Mouse (Mus musculus): ENCODE data around the gene A930009A15Rik. TPM values are rescaled to one million over a fixed set of nuclear protein-coding genes. Genes with fewer than 3 reads are reported as not detected.

A930009A15Rik gene
- polyA plus RNA-seq, 1 experiment from 2014 or later, result not detected

DNA sequence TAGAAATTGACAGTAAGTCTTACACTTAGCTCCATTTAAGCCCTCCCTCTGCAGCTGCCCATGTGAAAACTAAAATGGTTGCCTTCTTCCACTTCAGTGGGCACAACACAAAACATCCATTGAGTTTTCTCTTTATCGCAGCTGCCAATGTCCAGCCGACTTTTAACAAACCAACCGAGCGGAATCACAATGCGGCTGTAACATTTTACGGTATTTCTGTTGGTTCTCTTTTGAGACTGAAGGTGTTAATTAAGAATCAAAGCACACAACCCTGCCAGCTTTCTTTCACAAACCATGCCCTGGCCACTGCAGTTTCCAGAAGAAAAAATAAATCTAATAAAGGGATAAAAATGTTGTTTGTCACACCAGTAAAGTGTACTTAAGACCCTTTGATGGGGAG lies 1.5 kb downstream of the A930009A15Rik start:
- WGBS, result 53% methylated on average over 6 of the region's 6 CpGs
- Histone ChIP-seq H3K4me3 (ENCODE audit: low read depth, low read length) (no peak overlapping the region), H3K4me2 (ENCODE audit: low read depth, severe bottlenecking) (no peak overlapping the region), H3K27me3 (ENCODE audit: control insufficient read depth, insufficient read depth, low read length) (no peaks in the 10 kb centered on the region), H3K36me3 (ENCODE audit: control insufficient read depth, insufficient read depth, low read length) (no peaks in the 10 kb centered on the region), H3K9me3 (ENCODE audit: control insufficient read depth, low read length) (no peaks in the 10 kb centered on the region), H3K27ac (replicated peaks; ENCODE audit: low read depth, low read length) (no peak overlapping the region), H3K9ac (ENCODE audit: low read length) (no peak overlapping the region), H3K4me1 (ENCODE audit: control insufficient read depth, insufficient read depth, low read length) (no peaks in the 10 kb centered on the region)
- no peak for DNase-seq (ENCODE audit: low spot score)
- ATAC-seq (ENCODE audit: insufficient number of reproducible peaks, low FRiP score, low TSS enrichment, low read depth), result no peak

DNA sequence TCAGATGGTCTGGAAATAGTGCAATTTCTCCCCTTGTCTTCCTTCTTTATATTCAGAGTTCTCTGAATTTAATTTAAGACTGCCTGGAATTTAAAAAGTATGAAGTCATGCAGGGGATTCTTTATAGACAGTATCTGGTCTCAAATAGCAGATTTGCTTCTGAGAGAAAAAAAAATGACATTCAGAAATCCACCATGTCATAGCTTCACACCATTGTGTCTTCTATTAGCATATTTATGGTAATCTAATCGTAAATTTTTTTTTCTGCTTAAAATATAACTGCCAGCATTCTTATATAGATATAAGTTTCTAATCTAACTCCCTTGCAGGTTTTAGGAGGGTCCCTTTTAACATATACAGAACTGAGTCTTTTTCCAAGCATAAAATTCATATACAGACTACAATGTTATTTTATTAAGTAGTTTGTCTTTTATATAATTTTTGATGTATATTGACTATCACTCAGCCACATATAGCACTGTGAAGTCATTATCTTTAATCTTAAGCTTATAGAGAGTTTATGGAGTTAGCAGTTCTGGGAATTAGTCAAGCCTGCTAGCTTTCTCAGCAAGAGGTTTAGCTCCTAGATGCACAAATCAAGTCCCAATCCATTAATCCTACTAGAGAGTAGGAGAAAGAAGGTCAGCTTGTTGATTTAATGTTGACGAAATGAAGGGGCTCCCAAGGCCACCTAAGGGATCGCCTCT lies 2.1 kb downstream of the A930009A15Rik start:
- no peak overlapping the region for H3K4me3 ChIP-seq (ENCODE audit: low read depth, low read length)
- WGBS, result 71% methylated on average over 3 of the region's 3 CpGs
- no peak for DNase-seq (ENCODE audit: low spot score)
- no peak overlapping the region for H3K9ac ChIP-seq (ENCODE audit: low read length)
- ATAC-seq (ENCODE audit: insufficient number of reproducible peaks, low FRiP score, low TSS enrichment, low read depth), result no peak
- H3K4me2 ChIP-seq (ENCODE audit: low read depth, severe bottlenecking), result no peak overlapping the region
- H3K27me3 ChIP-seq (ENCODE audit: control insufficient read depth, insufficient read depth, low read length), result no peaks in the 10 kb centered on the region
- H3K36me3 ChIP-seq (ENCODE audit: control insufficient read depth, insufficient read depth, low read length), result no peaks in the 10 kb centered on the region
- no peaks in the 10 kb centered on the region for H3K9me3 ChIP-seq (ENCODE audit: control insufficient read depth, low read length)
- no peak overlapping the region for H3K27ac ChIP-seq (replicated peaks; ENCODE audit: low read depth, low read length)
- no peaks in the 10 kb centered on the region for H3K4me1 ChIP-seq (ENCODE audit: control insufficient read depth, insufficient read depth, low read length)

DNA sequence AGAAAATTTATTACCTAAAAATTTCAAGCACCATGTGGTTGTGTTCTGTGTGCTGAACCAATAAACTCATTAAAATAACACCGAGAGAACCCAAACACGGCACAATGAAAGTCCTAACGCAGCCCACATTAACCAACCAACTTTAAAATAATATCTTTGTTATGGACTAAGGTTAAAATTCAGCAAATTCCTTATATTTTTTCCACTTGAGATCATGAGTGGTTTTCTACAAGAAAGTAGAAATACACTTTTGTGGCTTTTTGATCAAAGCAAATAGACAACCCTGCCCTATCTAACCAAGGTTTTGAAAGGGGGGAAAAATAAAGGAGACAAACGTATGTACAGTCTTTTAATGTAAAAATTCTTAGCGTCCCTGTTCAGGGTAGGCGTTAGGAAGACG lies 9.3 kb downstream of the A930009A15Rik start:
- no peaks in the 10 kb centered on the region for H3K36me3 ChIP-seq (ENCODE audit: control insufficient read depth, insufficient read depth, low read length)
- no peak overlapping the region for H3K9ac ChIP-seq (ENCODE audit: low read length)
- no peaks in the 10 kb centered on the region for H3K4me1 ChIP-seq (ENCODE audit: control insufficient read depth, insufficient read depth, low read length)
- no peak overlapping the region for H3K27ac ChIP-seq (replicated peaks; ENCODE audit: low read depth, low read length)
- DNase-seq (ENCODE audit: low spot score) (no peak), ATAC-seq (ENCODE audit: insufficient number of reproducible peaks, low FRiP score, low TSS enrichment, low read depth) (no peak)
- 71% methylated on average over 7 of the region's 7 CpGs for WGBS
- no peak overlapping the region for H3K4me3 ChIP-seq (ENCODE audit: low read depth, low read length)
- no peaks in the 10 kb centered on the region for H3K9me3 ChIP-seq (ENCODE audit: control insufficient read depth, low read length)
- H3K27me3 ChIP-seq (ENCODE audit: control insufficient read depth, insufficient read depth, low read length), result peaks cover 1% of the 10 kb centered on the region; the same call in 1 of the 2 replicates
- no peak overlapping the region for H3K4me2 ChIP-seq (ENCODE audit: low read depth, severe bottlenecking)

DNA sequence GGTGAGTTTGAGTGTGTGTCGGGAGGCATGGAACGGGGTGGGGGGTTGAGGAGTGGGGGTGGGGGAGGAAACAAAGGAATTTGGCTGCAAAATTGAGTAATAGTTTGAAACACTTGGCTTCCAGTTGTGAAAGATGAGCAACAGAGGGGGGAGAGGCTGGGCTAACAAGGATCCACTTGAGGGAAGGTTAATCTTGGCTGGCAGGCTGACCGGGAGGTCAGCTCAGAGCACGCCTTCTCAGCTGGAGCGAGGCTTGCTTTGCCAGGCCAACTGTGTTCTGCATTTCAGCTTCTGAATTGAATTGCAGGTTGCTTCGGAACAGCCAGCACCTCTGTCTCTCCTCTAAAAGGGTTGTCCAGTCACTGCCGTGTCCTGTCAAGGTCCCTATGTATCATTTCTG lies 9.7 kb downstream of the A930009A15Rik start:
- Histone ChIP-seq H3K36me3 (ENCODE audit: control insufficient read depth, insufficient read depth, low read length) (no peaks in the 10 kb centered on the region), H3K4me2 (ENCODE audit: low read depth, severe bottlenecking) (no peak overlapping the region), H3K4me1 (ENCODE audit: control insufficient read depth, insufficient read depth, low read length) (no peaks in the 10 kb centered on the region), H3K9ac (ENCODE audit: low read length) (no peak overlapping the region), H3K27me3 (ENCODE audit: control insufficient read depth, insufficient read depth, low read length) (peaks cover 5% of the 10 kb centered on the region; the same call in 1 of the 2 replicates), H3K9me3 (ENCODE audit: control insufficient read depth, low read length) (no peaks in the 10 kb centered on the region), H3K4me3 (ENCODE audit: low read depth, low read length) (no peak overlapping the region), H3K27ac (replicated peaks; ENCODE audit: low read depth, low read length) (no peak overlapping the region)
- WGBS, result 44% methylated on average over 7 of the region's 7 CpGs
- ATAC-seq (ENCODE audit: insufficient number of reproducible peaks, low FRiP score, low TSS enrichment, low read depth), result no peak
- DNase-seq (ENCODE audit: low spot score), result no peak

DNA sequence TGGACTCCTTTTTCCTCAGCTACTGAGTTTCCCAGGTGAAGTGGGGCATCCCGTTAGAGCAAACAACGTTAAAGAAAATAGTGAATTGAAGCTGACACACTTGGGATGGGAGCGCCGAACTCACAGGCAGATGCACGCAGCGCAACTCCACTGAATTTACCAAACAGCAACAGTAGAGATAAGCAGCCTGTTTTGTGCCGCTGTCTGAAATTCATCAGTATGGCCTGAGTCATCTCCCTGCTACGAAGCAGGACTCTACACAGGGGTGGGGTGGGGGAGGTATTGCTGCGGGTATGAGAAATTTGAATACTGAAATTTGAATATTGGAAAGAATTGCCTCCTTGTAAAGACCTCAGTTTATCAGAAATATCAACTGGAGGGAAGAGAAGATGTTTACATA lies 12.2 kb downstream of the A930009A15Rik start:
- H3K4me2 ChIP-seq (ENCODE audit: low read depth, severe bottlenecking), result no peak overlapping the region
- no peak for DNase-seq (ENCODE audit: low spot score)
- no peak overlapping the region for H3K9ac ChIP-seq (ENCODE audit: low read length)
- 86% methylated on average over 9 of the region's 9 CpGs for WGBS
- no peaks in the 10 kb centered on the region for H3K9me3 ChIP-seq (ENCODE audit: control insufficient read depth, low read length)
- peaks cover 23% of the 10 kb centered on the region for H3K27me3 ChIP-seq (ENCODE audit: control insufficient read depth, insufficient read depth, low read length)
- no peak for ATAC-seq (ENCODE audit: insufficient number of reproducible peaks, low FRiP score, low TSS enrichment, low read depth)
- H3K27ac ChIP-seq (replicated peaks; ENCODE audit: low read depth, low read length), result no peak overlapping the region
- peaks cover 3% of the 10 kb centered on the region; the same call in 1 of the 2 replicates for H3K4me1 ChIP-seq (ENCODE audit: control insufficient read depth, insufficient read depth, low read length)
- no peaks in the 10 kb centered on the region for H3K36me3 ChIP-seq (ENCODE audit: control insufficient read depth, insufficient read depth, low read length)
- H3K4me3 ChIP-seq (ENCODE audit: low read depth, low read length), result no peak overlapping the region

DNA sequence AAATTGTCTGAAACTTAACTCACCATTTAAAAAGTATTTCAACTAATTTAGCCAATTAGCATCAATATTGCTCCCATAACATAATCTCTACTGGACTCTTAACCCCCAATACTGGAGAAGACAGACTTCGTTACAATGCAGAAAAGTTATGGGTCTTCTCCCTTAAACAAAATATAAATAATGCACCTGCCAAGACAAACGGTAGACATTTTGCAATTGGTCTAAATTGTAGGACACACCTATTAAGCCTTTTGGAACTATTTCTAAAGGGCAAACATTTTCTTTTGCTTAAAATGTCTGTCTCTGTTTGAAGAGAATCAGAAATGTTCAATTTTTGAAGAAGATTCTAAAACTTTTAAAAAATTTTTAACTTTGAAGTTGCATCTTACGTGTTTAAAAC lies 13.3 kb downstream of the A930009A15Rik start:
- Histone ChIP-seq H3K4me2 (ENCODE audit: low read depth, severe bottlenecking) (no peak overlapping the region), H3K27me3 (ENCODE audit: control insufficient read depth, insufficient read depth, low read length) (peaks cover 32% of the 10 kb centered on the region), H3K4me3 (ENCODE audit: low read depth, low read length) (no peak overlapping the region), H3K27ac (replicated peaks; ENCODE audit: low read depth, low read length) (no peak overlapping the region), H3K36me3 (ENCODE audit: control insufficient read depth, insufficient read depth, low read length) (no peaks in the 10 kb centered on the region), H3K9me3 (ENCODE audit: control insufficient read depth, low read length) (no peaks in the 10 kb centered on the region), H3K9ac (ENCODE audit: low read length) (no peak overlapping the region), H3K4me1 (ENCODE audit: control insufficient read depth, insufficient read depth, low read length) (peaks cover 6% of the 10 kb centered on the region; the same call in 1 of the 2 replicates)
- no peak for DNase-seq (ENCODE audit: low spot score)
- WGBS, result 85% methylated on average over 3 of the region's 3 CpGs
- no peak for ATAC-seq (ENCODE audit: insufficient number of reproducible peaks, low FRiP score, low TSS enrichment, low read depth)

DNA sequence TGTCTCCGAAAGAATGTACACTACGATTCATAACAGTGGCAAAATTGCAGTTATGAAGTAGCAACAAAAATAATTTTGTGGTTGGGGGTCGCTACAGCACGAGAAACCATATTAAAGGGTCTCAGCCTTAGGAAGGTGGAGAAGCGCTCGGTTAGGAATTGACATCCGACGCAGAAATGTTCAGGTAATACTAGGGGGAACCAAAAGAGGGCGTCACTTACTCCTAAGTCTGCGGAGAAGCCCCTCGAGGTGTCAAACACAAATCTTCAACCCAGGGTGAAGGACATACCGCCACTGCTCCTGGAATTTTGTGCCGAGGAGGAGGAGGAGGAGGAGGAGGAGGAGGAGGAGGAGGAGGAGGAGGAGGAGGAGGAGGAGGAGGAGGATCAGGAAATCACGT lies 14.9 kb downstream of the A930009A15Rik start:
- Histone ChIP-seq H3K4me1 (ENCODE audit: control insufficient read depth, insufficient read depth, low read length) (peaks cover 6% of the 10 kb centered on the region; the same call in 1 of the 2 replicates), H3K36me3 (ENCODE audit: control insufficient read depth, insufficient read depth, low read length) (no peaks in the 10 kb centered on the region), H3K4me3 (ENCODE audit: low read depth, low read length) (no peak overlapping the region), H3K9me3 (ENCODE audit: control insufficient read depth, low read length) (no peaks in the 10 kb centered on the region), H3K4me2 (ENCODE audit: low read depth, severe bottlenecking) (no peak overlapping the region), H3K27me3 (ENCODE audit: control insufficient read depth, insufficient read depth, low read length) (peaks cover 42% of the 10 kb centered on the region), H3K27ac (replicated peaks; ENCODE audit: low read depth, low read length) (no peak overlapping the region), H3K9ac (ENCODE audit: low read length) (no peak overlapping the region)
- no peak for ATAC-seq (ENCODE audit: insufficient number of reproducible peaks, low FRiP score, low TSS enrichment, low read depth)
- DNase-seq (ENCODE audit: low spot score), result no peak
- WGBS, result 20% methylated on average over 13 of the region's 14 CpGs

DNA sequence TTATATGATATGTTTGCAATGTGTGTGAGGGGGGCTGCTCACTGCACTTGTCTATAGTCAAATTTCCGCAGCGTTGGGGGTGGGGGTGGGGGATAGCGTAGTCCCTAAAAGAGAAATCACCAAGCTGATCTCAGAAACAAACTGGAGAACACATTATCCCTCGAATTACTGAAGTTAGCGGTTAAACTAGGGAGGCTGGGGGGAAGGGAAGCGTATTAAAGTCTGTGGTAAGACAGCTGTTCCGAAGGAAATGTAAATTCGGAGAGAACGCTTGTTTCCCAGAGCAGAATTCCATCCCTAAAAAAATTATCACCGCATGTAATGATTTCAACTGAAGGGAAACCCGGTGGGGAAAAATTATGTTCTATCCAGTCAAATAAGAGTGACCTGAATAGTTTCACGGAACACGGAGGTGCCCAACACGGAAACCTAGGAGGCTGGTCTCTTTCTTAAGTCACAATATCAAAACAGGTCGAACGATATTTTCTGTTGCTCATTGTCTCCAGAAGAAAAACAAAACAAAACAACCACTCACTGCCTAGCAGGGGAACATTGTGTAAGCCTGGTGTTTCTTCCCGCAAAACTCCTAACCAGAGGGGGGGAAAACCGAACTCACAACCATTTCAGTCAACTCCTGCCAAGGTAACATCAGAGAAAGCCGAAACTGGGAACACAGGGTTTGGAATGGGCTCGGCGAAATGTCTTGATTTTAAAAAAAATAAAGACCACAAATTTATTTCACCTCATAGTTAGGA lies 15.9 kb downstream of the A930009A15Rik start:
- Histone ChIP-seq H3K9me3 (ENCODE audit: control insufficient read depth, low read length) (no peaks in the 10 kb centered on the region), H3K9ac (ENCODE audit: low read length) (no peak overlapping the region), H3K4me2 (ENCODE audit: low read depth, severe bottlenecking) (peak overlapping the region; percentile 97), H3K36me3 (ENCODE audit: control insufficient read depth, insufficient read depth, low read length) (no peaks in the 10 kb centered on the region), H3K4me3 (ENCODE audit: low read depth, low read length) (peak overlapping the region; percentile 53), H3K27ac (replicated peaks; ENCODE audit: low read depth, low read length) (no peak overlapping the region), H3K4me1 (ENCODE audit: control insufficient read depth, insufficient read depth, low read length) (peaks cover 6% of the 10 kb centered on the region; the same call in 1 of the 2 replicates), H3K27me3 (ENCODE audit: control insufficient read depth, insufficient read depth, low read length) (peaks cover 42% of the 10 kb centered on the region)
- DNase-seq (ENCODE audit: low spot score) (peak; percentile 40), ATAC-seq (ENCODE audit: insufficient number of reproducible peaks, low FRiP score, low TSS enrichment, low read depth) (no peak)
- 2% methylated on average over 21 of the region's 21 CpGs for WGBS

Measured in limb, embryonic 11.5 days (tissue).